Mouse (Mus musculus) CD4-positive helper T cell, adult 2 months (primary cell): Measurements from ENCODE around the gene Vmo1.
A peak's percentile ranks its signal among the peaks of the same experiment; 100 is the strongest.
"Not testable (repeated sequence)": the region's sequence is repeated elsewhere in the genome, so short reads cannot be mapped to it uniquely, and the experiment has no call there.

Experiments used
- DNase-seq: peaks from one replicate; pipeline ENCODE4 v3.0.0-alpha.2; 2012; ENCODE audit warnings: low read depth, missing footprints, low spot score

Gene Vmo1

DNA sequence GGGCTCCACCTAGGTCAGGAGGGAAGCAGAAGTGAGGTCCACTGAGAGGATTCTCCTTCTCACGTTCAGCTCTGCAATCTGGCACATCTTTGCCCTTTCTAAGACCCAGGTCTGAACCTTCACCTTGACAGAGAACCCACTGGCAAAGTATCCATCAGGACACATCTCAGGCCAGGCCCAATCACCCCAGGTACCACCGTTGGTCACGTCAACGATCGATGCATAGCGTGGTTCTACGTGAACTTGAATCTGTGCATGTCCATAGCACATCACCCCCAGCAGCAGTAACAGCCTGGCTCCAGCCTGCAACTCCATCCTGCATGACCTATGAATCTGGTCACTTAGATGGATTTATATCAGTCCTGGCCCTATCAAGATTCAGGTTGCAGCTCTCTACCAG lies at the start of gene Vmo1:
Gene Vmo1, minus strand, starts transcription at position 329 of the 400 bp plus-strand sequence.
- no peak for DNase-seq

- DNase-seq, result peak; percentile 70
These were observed 49.3 kb upstream of the Vmo1 start for GRCm38 (mm10) chr11:70563470-70564275.

GRCm38 (mm10) chr11:70562995-70563469 lies 48.6 kb upstream of the Vmo1 start:
- no peak for DNase-seq

GRCm38 (mm10) chr11:70562287-70562994 lies 48.0 kb upstream of the Vmo1 start, which contains the start of gene Mink1:
Mink1 (plus strand) TSS chr11:70562881.
- DNase-seq, result peak; percentile 93

DNA sequence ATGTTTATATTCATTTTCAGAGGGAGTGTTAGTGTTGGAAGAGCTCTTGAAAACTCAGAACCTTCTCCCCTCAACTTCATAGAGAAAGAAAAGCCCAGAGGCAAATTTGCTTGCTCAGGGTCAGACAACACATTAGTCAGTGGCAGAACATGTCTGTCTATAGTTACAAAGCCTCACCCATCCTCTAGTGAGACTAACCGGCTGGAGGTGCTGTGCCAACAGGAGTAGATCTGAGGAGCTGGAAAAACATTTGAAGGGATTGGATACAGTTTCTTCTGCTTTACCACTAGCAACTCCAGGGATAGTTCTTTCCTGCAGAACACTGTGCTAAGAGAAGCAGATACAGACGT lies 47.5 kb upstream of the Vmo1 start:
- DNase-seq, result peak; percentile 21

DNA sequence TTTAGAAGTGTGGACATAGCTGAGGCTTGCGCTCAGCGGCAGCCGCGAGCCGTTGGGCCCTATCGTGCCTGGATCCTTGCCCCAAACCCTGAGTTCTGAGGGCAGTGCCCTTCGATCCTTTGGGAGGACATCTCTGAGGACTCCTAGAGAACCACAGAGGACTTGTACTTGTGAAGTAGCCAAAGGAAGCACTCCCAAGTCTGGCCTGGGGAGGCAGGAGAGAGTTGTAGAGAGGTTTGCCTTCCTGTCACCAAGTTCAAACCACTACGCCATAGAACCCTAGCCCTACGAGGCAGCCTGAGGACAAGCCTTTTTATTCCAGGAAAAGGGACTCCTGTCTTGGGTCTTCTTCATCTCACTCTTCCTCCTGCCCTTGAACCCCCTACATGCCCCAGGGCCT lies 43.1 kb upstream of the Vmo1 start:
- DNase-seq, result no peak

GRCm38 (mm10) chr11:70553940-70554339 lies 39.5 kb upstream of the Vmo1 start:
- no peak for DNase-seq

DNA sequence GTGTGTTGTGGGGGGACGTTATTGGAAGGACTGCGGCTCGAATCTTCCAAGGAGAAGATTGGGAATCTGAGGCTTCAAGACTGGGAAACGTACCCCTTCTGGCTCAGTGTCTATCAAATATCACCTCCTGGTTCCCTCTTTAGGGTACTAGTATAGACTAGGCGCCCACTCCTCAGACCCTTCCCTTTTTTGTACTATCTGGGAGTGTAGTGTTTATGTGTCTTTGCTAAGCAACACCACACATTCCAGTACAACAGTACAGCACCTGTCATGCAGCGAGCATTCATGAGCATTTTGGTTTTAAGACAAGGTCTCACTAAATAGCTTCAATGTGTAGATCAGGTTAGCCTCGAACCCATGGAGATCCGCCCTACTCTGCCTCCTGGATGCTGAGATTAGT lies 37.1 kb upstream of the Vmo1 start:
- DNase-seq, result no peak

- DNase-seq, result no peak
These were observed 30.1 kb upstream of the Vmo1 start for GRCm38 (mm10) chr11:70544496-70544895.

GRCm38 (mm10) chr11:70541415-70541814 lies 27.0 kb upstream of the Vmo1 start:
- no peak for DNase-seq

DNA sequence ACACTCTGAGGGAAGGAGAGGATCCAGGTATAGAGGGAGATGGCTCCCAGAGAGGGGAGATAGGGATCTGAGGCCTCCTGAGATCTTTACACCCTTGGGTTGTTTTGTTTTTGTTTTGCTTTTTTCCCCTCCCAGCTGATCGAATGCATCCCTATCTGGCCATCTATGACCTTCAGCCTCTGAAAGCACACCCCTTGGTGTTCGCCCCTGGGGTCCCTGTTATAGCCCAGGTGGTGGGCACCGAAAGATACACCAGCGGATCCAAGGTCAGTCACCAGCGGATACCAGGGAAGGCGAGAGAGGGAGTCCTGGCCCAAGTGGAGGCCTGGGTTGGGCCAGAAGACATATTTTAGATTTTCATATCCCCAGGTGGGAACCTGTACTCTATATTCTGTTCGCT lies 26.5 kb upstream of the Vmo1 start:
- no peak for DNase-seq

DNA sequence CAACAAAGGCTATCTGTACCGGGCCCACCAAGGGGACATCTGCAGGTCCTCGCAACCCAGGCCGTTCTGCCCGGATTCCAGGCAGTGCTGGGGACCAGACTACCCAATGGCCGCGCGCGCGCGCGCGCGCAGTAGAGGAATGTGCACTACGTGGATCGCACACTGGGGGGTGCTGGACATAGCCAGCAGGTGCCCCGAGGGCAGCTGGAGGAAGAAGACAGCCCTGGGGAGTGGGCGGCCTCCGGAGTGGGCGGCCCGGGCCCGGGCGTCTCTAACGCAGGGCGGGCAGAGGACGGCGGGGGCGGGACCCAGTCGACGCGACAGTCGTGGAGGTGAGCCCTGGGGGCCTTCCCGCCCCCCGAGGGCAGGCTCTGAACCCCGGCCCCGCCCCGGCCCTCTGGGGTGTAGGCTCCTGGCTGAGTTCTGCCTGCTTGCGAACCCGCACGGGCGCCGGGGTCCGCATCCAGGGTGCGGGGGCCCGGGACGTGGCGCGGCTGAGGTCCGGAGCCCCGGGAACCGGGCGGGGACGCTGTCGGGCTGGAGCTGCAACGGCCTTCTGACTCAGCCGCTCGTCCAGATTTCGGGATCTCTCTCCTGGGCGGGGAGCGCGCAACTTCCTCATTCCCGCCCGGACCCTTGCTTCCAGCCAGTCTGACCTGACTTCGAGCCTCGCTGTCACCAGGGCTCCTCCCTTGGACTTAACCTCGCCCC lies 25.6 kb upstream of the Vmo1 start, which contains the start of gene Pld2:
Gene Pld2, plus strand, starts transcription at position 188 of the 711 bp plus-strand sequence.
- DNase-seq, result peak; percentile 93

- no peak for DNase-seq
These were observed 25.0 kb upstream of the Vmo1 start for GRCm38 (mm10) chr11:70539423-70539822.

DNA sequence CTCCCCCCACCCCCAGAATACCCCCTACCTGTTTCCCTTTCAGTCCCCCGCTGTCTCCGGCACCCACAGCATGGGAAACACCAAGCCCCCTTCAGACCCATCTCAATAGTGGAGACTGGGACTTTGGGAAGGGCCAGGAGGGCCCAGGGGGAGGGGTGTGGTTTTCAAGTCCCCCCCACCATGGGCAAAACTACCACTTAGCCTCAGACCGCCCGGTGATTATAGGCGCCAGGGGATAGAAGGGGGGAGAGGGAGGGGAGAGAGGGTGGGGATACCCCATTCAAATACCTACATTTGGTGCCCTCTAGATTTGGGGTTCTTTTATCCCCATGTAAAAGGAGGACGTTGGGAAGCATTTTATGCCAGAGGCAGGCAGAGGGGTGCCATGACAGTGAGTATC lies 18.4 kb upstream of the Vmo1 start, which contains the start of gene Gm40193:
Gene Gm40193, minus strand, starts transcription at position 101 of the 400 bp plus-strand sequence.
- DNase-seq, result no peak

GRCm38 (mm10) chr11:70531065-70531464 lies 16.6 kb upstream of the Vmo1 start:
- DNase-seq, result not testable (repeated sequence)

- DNase-seq, result no peak
These were observed 14.2 kb upstream of the Vmo1 start for GRCm38 (mm10) chr11:70528610-70529009.

GRCm38 (mm10) chr11:70526211-70526610 lies 11.8 kb upstream of the Vmo1 start:
- no peak for DNase-seq

DNA sequence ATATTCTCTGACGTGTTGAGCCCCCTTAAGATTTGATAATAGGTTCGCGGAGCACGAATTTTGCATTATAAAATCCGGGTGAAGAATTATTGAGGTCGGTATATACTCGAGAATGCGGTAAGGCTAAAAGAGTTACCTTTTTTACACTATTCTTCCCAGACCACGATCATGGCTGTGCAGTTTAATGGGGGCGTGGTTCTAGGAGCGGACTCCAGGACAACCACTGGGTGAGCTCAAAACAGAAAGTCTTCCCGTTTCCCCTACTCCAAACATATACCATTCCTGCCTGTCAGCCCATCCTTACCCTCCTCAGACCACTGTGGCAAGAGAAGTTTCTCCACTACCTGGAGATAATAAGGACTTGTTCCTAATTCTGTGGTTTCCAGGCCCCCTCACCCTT lies 11.3 kb upstream of the Vmo1 start:
- no peak for DNase-seq

- DNase-seq, result peak; percentile 97
These were observed 10.8 kb upstream of the Vmo1 start, which contains the start of gene Psmb6 for GRCm38 (mm10) chr11:70525184-70525678. Psmb6 (plus strand) TSS chr11:70525367.

DNA sequence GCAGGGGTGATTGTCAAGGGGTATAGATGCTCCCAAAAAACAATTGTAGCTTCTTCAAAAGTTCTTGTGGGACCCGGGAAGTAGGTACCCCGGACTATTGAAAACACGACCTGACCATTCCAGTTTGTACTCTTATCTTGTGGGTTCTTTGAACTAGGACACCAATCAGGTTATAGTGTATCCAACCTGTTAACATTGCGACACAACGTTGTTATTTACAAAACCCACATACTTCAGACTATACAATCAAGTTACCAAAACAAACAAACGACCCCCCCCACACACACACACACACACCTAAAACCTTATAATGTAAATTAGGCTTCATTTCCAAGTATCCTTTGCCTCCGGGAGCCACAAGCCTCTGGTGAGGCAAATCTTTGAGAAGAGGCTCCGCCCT lies 10.4 kb upstream of the Vmo1 start:
- no peak for DNase-seq

DNA sequence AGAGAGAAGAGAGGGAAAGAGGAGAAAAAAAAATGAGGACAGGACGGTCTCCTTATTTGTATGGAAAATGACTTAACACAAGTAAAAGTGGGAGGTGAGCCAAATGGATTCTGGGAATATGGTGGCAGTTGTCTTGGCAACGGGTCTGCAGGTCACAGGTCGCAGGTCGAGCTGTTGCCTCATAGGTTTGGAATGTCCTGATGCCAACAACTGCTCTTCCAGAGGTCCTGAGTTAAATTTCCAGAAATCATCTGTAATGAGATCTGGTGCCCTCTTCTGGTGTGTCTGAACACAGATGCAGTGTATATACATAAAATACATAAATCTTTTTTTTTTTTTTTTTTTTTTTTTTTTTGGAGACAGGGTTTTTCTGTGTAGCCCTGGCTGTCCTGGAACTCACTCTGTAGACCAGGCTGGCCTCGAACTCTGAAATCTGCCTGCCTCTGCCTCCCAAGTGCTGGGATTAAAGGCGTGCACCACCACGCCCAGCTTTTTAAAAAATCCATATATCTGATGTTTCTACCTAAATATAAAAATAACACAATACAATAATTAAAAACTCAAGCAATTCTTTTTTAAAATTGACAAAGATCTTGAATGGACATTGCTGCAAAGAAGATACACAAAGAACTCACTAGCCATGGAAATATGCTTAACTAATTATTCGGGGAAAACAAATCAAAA lies 9.0 kb upstream of the Vmo1 start:
- DNase-seq, result not testable (repeated sequence)
